Mouse (Mus musculus): ENCODE measurements around the gene 9530053A07Rik. TPM values are rescaled to one million over a fixed set of nuclear protein-coding genes. Genes with fewer than 3 reads are reported as not detected.
A peak's percentile ranks its signal among the peaks of the same experiment; 100 is the strongest.
"Not testable (repeated sequence)": the region's sequence is repeated elsewhere in the genome, so short reads cannot be mapped to it uniquely, and the experiment has no call there.

9530053A07Rik gene
- polyA plus RNA-seq (2012; rRNA removed): 0.01 and 0.57 TPM in 2 replicates

DNA sequence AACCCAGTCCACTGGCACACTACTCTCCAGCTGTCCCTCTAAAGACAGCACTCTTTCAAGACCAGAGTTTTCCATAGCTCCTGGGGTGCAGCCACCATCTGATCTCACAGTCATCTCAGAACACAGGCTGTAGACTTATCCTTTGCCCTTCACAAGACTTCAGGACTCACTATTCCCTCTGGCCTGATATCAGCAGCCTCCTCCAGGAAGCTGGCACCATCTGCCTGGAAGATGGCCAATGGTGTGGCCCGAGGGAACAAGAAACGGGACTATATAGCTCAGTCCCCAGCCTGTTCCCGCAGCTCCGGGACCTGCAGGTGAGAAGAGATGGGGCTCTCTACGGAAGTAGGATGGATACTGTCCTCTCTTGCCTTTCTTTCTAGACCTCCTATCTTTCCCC lies at the start of gene 9530053A07Rik:
Gene 9530053A07Rik (plus strand): TSS at position 301 of the 400 bp plus-strand sequence.
- no peak within 1 kb of the TSS for H3K27ac ChIP-seq (ENCODE audit: insufficient read depth, low read depth, low read length)
- 42% methylated on average over 5 of the region's 5 CpGs for WGBS
- no peaks in the 10 kb centered on the region for H3K27me3 ChIP-seq (ENCODE audit: control insufficient read depth, insufficient read depth, low read length)
- H3K4me1 ChIP-seq (ENCODE audit: control insufficient read depth, insufficient read depth, insufficient read length, low read length): no peaks in the 10 kb centered on the region
- H3K4me3 ChIP-seq (ENCODE audit: low read depth, low read length): no peak within 1 kb of the TSS
- H3K36me3 ChIP-seq (ENCODE audit: control insufficient read depth, insufficient read depth, low read length): no peaks in the 10 kb centered on the region
- no peak for TF ChIP-seq POLR2A (IDR thresholded peaks at IDR 0.05; ENCODE audit: low read depth, low read length)
- TF ChIP-seq CTCF (IDR thresholded peaks at IDR 0.05; ENCODE audit: extremely low read depth, insufficient read length, insufficient replicate concordance, low read depth, low read length): no peak

- no peak overlapping the region for H3K4me3 ChIP-seq (ENCODE audit: low read depth, low read length)
- 73% methylated on average over 7 of the region's 7 CpGs for WGBS
- H3K36me3 ChIP-seq (ENCODE audit: control insufficient read depth, insufficient read depth, low read length): no peaks in the 10 kb centered on the region
- TF ChIP-seq POLR2A (IDR thresholded peaks at IDR 0.05; ENCODE audit: low read depth, low read length) (no peak), CTCF (IDR thresholded peaks at IDR 0.05; ENCODE audit: extremely low read depth, insufficient read length, insufficient replicate concordance, low read depth, low read length) (no peak)
- no peak overlapping the region for H3K27ac ChIP-seq (ENCODE audit: insufficient read depth, low read depth, low read length)
- no peaks in the 10 kb centered on the region for H3K27me3 ChIP-seq (ENCODE audit: control insufficient read depth, insufficient read depth, low read length)
- H3K4me1 ChIP-seq (ENCODE audit: control insufficient read depth, insufficient read depth, insufficient read length, low read length): no peaks in the 10 kb centered on the region
Measured at GRCm38 (mm10) chr7:28084215-28084614, 45.1 kb upstream of the 9530053A07Rik start.

DNA sequence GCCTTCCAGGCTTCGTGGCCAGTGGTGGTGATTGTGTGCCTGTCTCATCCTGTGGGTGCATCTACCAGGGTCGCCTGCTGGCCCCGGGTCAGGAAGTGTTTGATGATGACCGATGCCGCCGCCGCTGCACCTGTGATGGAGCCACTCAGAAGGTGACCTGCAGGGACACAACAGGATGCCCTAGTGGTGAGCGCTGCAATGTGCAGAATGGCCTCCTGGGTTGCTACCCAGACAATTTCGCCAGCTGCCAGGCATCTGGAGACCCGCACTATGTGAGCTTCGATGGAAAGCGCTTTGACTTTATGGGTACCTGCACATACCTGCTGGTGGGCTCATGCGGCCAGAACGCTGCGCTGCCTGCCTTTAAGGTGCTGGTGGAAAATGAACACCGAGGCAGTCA lies 43.0 kb upstream of the 9530053A07Rik start:
- no peak for TF ChIP-seq CTCF (IDR thresholded peaks at IDR 0.05; ENCODE audit: extremely low read depth, insufficient read length, insufficient replicate concordance, low read depth, low read length)
- TF ChIP-seq POLR2A (IDR thresholded peaks at IDR 0.05; ENCODE audit: low read depth, low read length): no peak
- Histone ChIP-seq H3K27me3 (ENCODE audit: control insufficient read depth, insufficient read depth, low read length) (no peaks in the 10 kb centered on the region), H3K27ac (ENCODE audit: insufficient read depth, low read depth, low read length) (no peak overlapping the region), H3K4me3 (ENCODE audit: low read depth, low read length) (no peak overlapping the region), H3K4me1 (ENCODE audit: control insufficient read depth, insufficient read depth, insufficient read length, low read length) (no peaks in the 10 kb centered on the region), H3K36me3 (ENCODE audit: control insufficient read depth, insufficient read depth, low read length) (no peaks in the 10 kb centered on the region)
- WGBS: 83% methylated on average over 16 of the region's 16 CpGs

DNA sequence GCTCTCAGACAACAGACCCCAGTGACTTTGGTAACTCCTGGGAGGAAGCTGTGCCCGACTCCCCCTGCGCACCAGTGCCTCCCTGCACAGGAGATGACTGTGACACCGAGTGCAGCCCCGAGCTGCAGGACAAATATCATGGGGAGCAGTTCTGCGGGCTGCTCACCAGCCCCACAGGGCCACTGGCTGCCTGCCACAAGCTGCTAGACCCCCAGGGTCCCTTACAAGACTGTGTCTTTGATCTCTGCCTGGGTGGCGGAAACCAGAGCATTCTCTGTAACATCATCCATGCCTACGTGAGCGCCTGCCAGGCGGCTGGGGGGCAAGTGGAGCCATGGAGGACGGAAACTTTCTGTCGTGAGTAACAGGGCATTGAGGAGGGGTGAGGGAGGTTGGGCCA lies 35.7 kb upstream of the 9530053A07Rik start:
- H3K4me1 ChIP-seq (ENCODE audit: control insufficient read depth, insufficient read depth, insufficient read length, low read length): no peaks in the 10 kb centered on the region
- H3K27me3 ChIP-seq (ENCODE audit: control insufficient read depth, insufficient read depth, low read length): no peaks in the 10 kb centered on the region
- TF ChIP-seq CTCF (IDR thresholded peaks at IDR 0.05; ENCODE audit: extremely low read depth, insufficient read length, insufficient replicate concordance, low read depth, low read length): no peak
- TF ChIP-seq POLR2A (IDR thresholded peaks at IDR 0.05; ENCODE audit: low read depth, low read length): no peak; the same call in 1 of the 2 replicates
- H3K36me3 ChIP-seq (ENCODE audit: control insufficient read depth, insufficient read depth, low read length): no peaks in the 10 kb centered on the region
- no peak overlapping the region for H3K4me3 ChIP-seq (ENCODE audit: low read depth, low read length)
- H3K27ac ChIP-seq (ENCODE audit: insufficient read depth, low read depth, low read length): no peak overlapping the region
- 63% methylated on average over 11 of the region's 11 CpGs for WGBS

DNA sequence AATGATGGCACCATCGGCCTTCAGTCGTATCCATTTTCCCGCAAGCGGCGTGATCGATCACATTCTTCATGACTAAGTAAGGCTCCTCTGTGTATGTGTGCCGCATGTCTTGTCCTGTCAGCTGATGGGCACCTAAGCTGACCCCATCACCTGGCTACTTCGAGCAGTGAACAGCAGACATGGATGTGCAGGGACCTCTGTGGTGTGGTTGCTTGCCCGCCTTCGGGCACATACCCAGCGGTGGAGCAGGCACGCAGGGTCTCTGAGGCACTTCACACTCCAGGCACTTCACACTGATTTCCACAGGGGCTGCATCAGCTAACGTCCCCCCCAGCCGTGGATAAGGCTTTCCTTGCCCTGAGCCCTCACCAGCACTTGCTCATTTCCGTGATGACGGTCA lies 30.2 kb upstream of the 9530053A07Rik start:
- Histone ChIP-seq H3K27me3 (ENCODE audit: control insufficient read depth, insufficient read depth, low read length) (no peaks in the 10 kb centered on the region), H3K4me1 (ENCODE audit: control insufficient read depth, insufficient read depth, insufficient read length, low read length) (no peaks in the 10 kb centered on the region), H3K27ac (ENCODE audit: insufficient read depth, low read depth, low read length) (no peak overlapping the region), H3K4me3 (ENCODE audit: low read depth, low read length) (no peak overlapping the region), H3K36me3 (ENCODE audit: control insufficient read depth, insufficient read depth, low read length) (no peaks in the 10 kb centered on the region)
- WGBS: 96% methylated on average over 16 of the region's 16 CpGs
- TF ChIP-seq POLR2A (IDR thresholded peaks at IDR 0.05; ENCODE audit: low read depth, low read length) (no peak), CTCF (IDR thresholded peaks at IDR 0.05; ENCODE audit: extremely low read depth, insufficient read length, insufficient replicate concordance, low read depth, low read length) (no peak)

GRCm38 (mm10) chr7:28100596-28101590 lies 28.4 kb upstream of the 9530053A07Rik start:
- Histone ChIP-seq H3K4me1 (ENCODE audit: control insufficient read depth, insufficient read depth, insufficient read length, low read length) (peaks cover 2% of the 10 kb centered on the region; the same call in 1 of the 2 replicates), H3K27me3 (ENCODE audit: control insufficient read depth, insufficient read depth, low read length) (no peaks in the 10 kb centered on the region), H3K4me3 (ENCODE audit: low read depth, low read length) (no peak overlapping the region), H3K36me3 (ENCODE audit: control insufficient read depth, insufficient read depth, low read length) (no peaks in the 10 kb centered on the region), H3K27ac (ENCODE audit: insufficient read depth, low read depth, low read length) (no peak overlapping the region)
- WGBS: 66% methylated on average over 17 of the region's 17 CpGs
- TF ChIP-seq CTCF (IDR thresholded peaks at IDR 0.05; ENCODE audit: extremely low read depth, insufficient read length, insufficient replicate concordance, low read depth, low read length): peak; percentile 65; the same call in 1 of the 2 replicates
- no peak for TF ChIP-seq POLR2A (IDR thresholded peaks at IDR 0.05; ENCODE audit: low read depth, low read length)

DNA sequence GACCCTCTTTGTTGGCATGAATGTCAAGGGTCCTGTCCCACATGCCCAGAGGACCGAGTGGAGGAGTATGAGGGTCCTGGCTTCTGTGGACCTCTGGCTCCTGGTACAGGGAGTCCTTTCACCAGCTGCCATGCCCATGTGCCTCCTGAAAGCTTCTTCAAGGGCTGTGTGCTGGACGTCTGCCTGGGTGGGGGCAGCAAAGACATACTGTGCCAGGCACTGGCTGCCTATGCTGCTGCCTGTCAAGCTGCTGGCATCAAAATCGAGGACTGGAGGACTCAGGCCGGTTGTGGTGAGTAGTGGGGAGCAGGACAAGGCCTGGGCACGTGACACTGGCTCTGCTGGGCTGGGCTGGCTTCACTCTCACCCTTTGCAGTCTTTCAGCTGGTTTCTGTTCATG lies 26.3 kb upstream of the 9530053A07Rik start:
- not testable (repeated sequence) for H3K4me1 ChIP-seq (ENCODE audit: control insufficient read depth, insufficient read depth, insufficient read length, low read length); H3K4me3 ChIP-seq (ENCODE audit: low read depth, low read length); H3K27me3 ChIP-seq (ENCODE audit: control insufficient read depth, insufficient read depth, low read length); H3K36me3 ChIP-seq (ENCODE audit: control insufficient read depth, insufficient read depth, low read length); H3K27ac ChIP-seq (ENCODE audit: insufficient read depth, low read depth, low read length)
- 49% methylated on average over 5 of the region's 5 CpGs for WGBS

Measured in small intestine, adult 2 months (tissue).